Mouse (Mus musculus) limb, embryonic 13.5 days (tissue): ENCODE measurements around the gene Gm28372. TPM values are rescaled to one million over a fixed set of nuclear protein-coding genes. Genes with fewer than 3 reads are reported as not detected.

ENCODE experiments used
- ATAC-seq: fragments of 200-750 bp; cut with Nextera tagmentation; 2 replicates; pipeline ENCODE4 v1.8.0; 2017; ENCODE audit warnings: low read depth, moderate number of reproducible peaks, moderate TSS enrichment; ENCODE audit not compliant: low FRiP score
- H3K27ac ChIP-seq: fragments of 300-500 bp; sonication (generic); 2 replicates; pipeline ENCODE4 v1.5.1; 2015; ENCODE audit warnings: inconsistent platforms, mild to moderate bottlenecking, moderate library complexity
- H3K27me3 ChIP-seq: fragments of 300-500 bp; sonication (generic); 2 replicates; pipeline ENCODE4 v1.6.1; 2015; ENCODE audit warnings: mild to moderate bottlenecking, inconsistent platforms
- H3K36me3 ChIP-seq: fragments of 300-500 bp; sonication (generic); 2 replicates; pipeline ENCODE4 v1.6.1; 2015; ENCODE audit warnings: inconsistent platforms, mild to moderate bottlenecking, moderate library complexity
- H3K4me1 ChIP-seq: fragments of 300-500 bp; sonication (generic); 2 replicates; pipeline ENCODE4 v1.6.1; 2015; ENCODE audit warnings: inconsistent platforms
- H3K4me2 ChIP-seq: fragments of 300-500 bp; sonication (generic); replicated peaks from 2 replicates; pipeline ENCODE4 v1.6.1; 2015; ENCODE audit warnings: inconsistent platforms, mild to moderate bottlenecking, moderate library complexity
- H3K4me3 ChIP-seq: fragments of 300-500 bp; sonication (generic); 2 replicates; pipeline ENCODE4 v1.5.1; 2015; ENCODE audit warnings: moderate library complexity, mild to moderate bottlenecking, inconsistent platforms
- H3K9ac ChIP-seq: fragments of 300-500 bp; sonication (generic); 2 replicates; pipeline ENCODE4 v1.6.1; 2015; ENCODE audit warnings: mild to moderate bottlenecking, inconsistent platforms
- H3K9me3 ChIP-seq: fragments of 300-500 bp; sonication (generic); 2 replicates; pipeline ENCODE4 v1.6.1; 2016; ENCODE audit warnings: inconsistent platforms
- WGBS: fragments of 180-500 bp; shearing (Covaris S2); methylation state at CpG from one replicate; pipeline ENCODE4 v1.1.7; 2015; 5-methylcytosine and 5-hydroxymethylcytosine counted together
- polyA plus RNA-seq: library from polyadenylated mRNA; unstranded; fragments of >200 nt; fragmentation: Nextera tagmentation; extraction: Ambion mirVana; gene quantifications from 2 replicates; pipeline ENCODE4 v1.2.1, GENCODE M21; 2015

The Gm28372 gene
- polyA plus RNA-seq, 1 experiment from 2014 or later, result 0.08 TPM

DNA sequence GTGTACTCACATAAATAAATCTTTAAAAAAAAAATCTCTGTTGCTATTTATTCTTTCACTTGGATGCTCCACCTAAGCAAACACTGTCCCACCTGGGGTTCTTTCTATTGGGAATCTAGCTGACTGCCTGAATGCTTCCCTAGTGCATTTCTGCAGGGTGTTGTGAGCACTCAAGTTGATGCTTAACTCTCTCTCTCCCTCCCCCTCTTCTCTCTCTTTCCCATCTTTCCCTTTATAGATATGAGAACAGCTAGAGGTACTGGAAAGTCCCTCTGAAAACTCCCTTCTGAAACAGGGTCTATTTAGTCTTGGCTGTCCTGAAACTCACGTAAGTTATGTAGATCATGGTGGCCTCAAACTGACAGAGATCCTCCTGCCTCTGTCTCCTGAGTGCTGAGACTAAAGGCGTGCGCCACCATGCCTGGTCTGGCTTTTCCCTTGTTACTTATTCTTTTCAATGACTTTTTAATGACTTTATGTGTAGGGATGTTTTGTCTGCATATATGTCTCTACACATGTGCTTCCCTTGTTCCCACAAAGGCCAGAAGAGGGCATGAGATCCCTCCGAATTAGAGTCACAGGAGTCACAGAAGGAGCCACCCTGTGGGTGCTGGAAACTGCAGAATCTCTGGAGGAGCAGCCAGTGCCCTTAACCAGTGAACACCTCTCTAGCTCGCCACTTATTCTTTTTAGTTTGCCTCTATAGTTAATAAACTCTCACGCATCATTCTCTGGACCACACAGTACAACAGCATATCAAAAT, 9.2 kb downstream of the Gm28372 start:
- no peak overlapping the region for H3K4me3 ChIP-seq
- H3K27me3 ChIP-seq, result no peaks in the 10 kb centered on the region
- 74% methylated on average over 6 of the region's 6 CpGs for WGBS
- no peak for ATAC-seq
- no peak overlapping the region for H3K4me2 ChIP-seq
- peaks cover 15% of the 10 kb centered on the region for H3K4me1 ChIP-seq
- H3K36me3 ChIP-seq, result peaks cover 11% of the 10 kb centered on the region
- no peaks in the 10 kb centered on the region for H3K9me3 ChIP-seq
- H3K27ac ChIP-seq, result no peak overlapping the region
- no peak overlapping the region for H3K9ac ChIP-seq

DNA sequence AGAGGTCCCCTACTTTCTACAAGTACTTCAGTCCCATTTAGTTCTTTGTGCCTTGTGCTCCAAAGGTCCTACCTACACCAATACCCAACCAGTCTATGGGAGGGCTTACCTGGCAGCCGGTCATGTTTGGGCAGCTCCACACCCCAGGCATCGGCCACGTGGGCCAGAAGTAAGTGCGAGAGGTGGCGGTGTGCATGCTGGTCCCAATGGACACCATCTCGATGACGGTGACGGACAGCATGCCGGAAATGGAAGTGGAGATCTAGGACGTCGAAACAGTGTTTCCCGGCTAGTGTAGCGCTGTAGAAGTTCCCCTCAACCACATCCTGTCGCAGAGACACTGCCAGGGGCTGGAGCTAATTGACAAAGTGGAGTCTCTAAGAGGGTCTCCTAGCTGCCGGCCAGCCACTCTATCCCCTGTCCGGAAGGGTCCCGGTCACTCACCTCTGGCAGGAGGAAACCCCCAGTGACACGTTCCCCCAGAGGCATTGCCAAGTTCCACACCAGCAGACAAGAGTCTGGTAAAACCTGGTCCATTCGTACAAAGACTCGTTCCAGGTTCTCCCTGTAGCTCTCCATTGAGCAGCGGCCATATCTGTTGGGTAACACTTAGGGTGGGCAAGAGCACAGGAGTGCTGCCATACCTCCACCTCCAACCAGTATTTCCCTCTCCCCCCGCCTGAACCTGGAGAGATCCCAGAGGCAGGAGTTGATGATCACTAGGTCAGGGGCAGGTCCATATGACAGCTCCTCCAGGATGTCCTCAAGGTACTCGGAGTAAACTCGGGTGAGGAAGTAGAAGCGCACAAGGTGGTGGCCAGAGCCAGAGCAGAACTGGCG, 17.0 kb downstream of the Gm28372 start:
- Histone ChIP-seq H3K4me3 (no peak overlapping the region), H3K36me3 (peaks cover 26% of the 10 kb centered on the region), H3K27me3 (no peaks in the 10 kb centered on the region), H3K27ac (no peak overlapping the region), H3K4me1 (peaks cover 30% of the 10 kb centered on the region), H3K4me2 (no peak overlapping the region), H3K9me3 (no peaks in the 10 kb centered on the region), H3K9ac (no peak overlapping the region)
- 96% methylated on average over 26 of the region's 26 CpGs for WGBS
- no peak for ATAC-seq

DNA sequence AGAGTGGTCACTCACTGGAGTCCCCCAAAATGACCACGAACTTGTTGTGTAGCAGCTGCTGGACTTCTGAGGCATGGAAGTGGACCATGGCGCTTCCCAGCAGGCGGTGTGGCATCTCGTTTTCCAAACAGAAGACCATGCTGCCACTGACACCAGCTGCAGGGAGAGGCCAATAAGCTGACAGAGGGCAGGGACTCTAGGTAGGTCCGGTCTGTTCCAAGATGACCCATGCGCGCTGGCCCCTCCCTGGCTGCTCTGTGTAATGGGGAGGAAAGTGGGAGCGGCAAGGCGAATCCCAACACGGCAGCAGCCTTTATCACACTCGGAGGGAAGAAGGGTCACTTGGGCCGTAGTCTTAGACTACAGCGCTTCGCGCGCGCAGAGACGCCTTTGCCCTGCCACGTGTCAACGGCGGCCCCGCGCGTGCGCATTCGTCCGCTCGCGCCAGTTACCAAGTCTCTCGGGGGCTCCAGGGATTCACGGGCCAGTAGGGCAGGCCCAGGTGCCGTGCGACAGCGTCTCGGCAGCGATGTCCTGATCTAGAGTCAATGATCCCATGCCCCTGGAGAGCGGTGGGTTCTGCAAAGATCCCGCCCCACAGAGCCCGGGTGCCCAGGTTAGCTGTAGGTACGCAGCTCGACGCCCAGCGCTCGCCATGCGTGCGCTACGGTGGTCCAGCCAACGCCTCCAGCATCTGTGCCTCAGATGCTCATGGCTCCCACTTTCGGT, 18.5 kb downstream of the Gm28372 start:
- no peaks in the 10 kb centered on the region for H3K27me3 ChIP-seq
- no peaks in the 10 kb centered on the region for H3K9me3 ChIP-seq
- WGBS, result 14% methylated on average over 49 of the region's 49 CpGs
- H3K4me3 ChIP-seq, result peak overlapping the region; percentile 89
- H3K36me3 ChIP-seq, result peaks cover 22% of the 10 kb centered on the region
- peak overlapping the region; percentile 84 for H3K4me2 ChIP-seq
- ATAC-seq, result peak; percentile 76
- peak overlapping the region; percentile 93 for H3K27ac ChIP-seq
- H3K9ac ChIP-seq, result peak overlapping the region; percentile 90
- H3K4me1 ChIP-seq, result peaks cover 30% of the 10 kb centered on the region

DNA sequence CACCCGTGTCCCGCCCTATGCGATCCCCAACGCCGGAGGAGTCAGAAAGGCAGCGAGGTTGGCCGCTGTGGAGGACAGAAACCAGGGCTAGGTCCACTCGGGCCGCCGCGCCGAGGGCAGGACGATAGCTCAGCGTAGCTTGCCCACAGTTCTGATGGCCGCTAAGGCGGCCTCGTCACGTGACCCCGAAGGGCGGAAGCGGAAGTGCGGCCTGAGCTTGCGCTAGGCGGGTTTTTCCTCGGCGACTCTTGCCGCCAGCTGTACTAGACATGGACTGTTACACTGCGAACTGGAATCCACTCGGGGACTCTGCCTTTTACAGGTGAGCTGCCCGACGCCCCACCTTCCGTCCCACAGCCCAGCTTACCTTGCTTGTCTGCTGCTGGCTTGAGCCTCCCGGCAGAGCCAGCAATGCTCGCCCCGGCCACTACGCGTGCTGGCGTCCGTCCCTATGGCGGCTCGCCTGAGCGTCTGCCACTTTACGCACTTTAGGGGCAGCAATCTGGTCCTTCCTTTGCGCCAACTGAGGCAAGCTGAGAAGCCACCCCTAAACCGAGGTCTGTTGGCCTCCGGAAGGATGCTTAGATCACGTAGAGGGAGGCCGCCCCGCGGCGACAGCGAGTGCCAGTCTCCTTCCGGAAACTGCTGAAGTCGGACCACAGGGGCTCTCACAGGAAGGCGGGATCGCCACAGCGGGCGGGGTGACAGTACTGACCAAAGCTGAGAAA, 19.3 kb downstream of the Gm28372 start, which contains the start of the genes Vps16 and Pced1a:
Gene Vps16 (plus strand): TSS at position 214 of the 728 bp plus-strand sequence.
Gene Pced1a (minus strand): TSS at position 576 of the 728 bp plus-strand sequence.
- no peaks in the 10 kb centered on the region for H3K9me3 ChIP-seq
- under 1% methylated on average over 58 of the region's 58 CpGs for WGBS
- H3K9ac ChIP-seq, result peak within 1 kb of the TSS; percentile 90
- H3K4me3 ChIP-seq, result peak within 1 kb of the TSS; percentile 89
- peaks cover 30% of the 10 kb centered on the region for H3K4me1 ChIP-seq
- peak within 1 kb of the TSS; percentile 84 for H3K4me2 ChIP-seq
- peaks cover 15% of the 10 kb centered on the region for H3K36me3 ChIP-seq
- peak; percentile 93 for ATAC-seq
- H3K27me3 ChIP-seq, result no peaks in the 10 kb centered on the region
- H3K27ac ChIP-seq, result peak within 1 kb of the TSS; percentile 93

DNA sequence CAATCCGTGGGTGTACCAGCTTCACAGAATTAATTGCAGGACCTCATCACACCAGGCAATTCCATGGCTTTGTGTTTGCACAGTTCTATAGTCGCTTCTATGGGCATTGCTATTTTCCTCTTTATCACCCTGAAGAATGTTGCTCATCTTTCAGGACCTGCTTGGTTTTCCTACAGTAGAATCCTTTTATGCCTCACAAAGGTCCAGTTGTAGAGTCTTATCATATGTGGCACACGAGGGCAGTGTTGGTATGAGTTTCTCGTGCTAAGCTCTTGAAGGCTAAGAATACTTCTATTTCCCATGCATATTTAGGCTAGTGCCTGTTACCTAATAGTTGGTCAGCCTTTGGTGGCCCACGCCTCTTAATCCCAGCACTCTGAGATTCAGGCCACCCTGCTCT, 20.1 kb downstream of the Gm28372 start:
- H3K27ac ChIP-seq, result peak overlapping the region; percentile 93; the same call in 1 of the 2 replicates
- peaks cover 30% of the 10 kb centered on the region for H3K4me1 ChIP-seq
- peaks cover 9% of the 10 kb centered on the region; the same call in 1 of the 2 replicates for H3K36me3 ChIP-seq
- H3K9me3 ChIP-seq, result no peaks in the 10 kb centered on the region
- peak overlapping the region; percentile 84 for H3K4me2 ChIP-seq
- peak overlapping the region; percentile 90 for H3K9ac ChIP-seq
- ATAC-seq, result no peak
- H3K27me3 ChIP-seq, result no peaks in the 10 kb centered on the region
- peak overlapping the region; percentile 89 for H3K4me3 ChIP-seq
- 48% methylated on average over 5 of the region's 5 CpGs for WGBS

DNA sequence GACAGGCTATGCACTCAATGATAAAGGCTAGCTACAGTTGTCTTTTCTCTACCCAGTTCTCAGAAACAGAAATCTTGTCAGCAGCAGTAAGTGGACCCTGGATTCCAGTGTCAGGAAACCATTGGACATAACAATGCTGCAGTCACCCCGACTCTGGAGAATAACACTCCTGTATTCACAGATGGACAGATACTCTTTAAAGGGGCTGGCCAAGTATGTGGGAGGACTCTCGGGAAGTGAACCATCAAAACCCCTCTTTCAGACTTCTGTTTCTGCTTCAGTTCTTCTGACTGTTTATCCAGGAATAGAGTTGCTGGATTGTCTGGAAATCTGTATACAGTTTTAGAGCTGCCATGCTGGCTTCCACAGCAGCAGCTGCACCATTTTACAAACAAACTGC, 24.8 kb downstream of the Gm28372 start:
- Histone ChIP-seq H3K9ac (no peak overlapping the region), H3K4me1 (peaks cover 7% of the 10 kb centered on the region), H3K27ac (no peak overlapping the region), H3K9me3 (no peaks in the 10 kb centered on the region), H3K36me3 (peaks cover 13% of the 10 kb centered on the region), H3K4me2 (no peak overlapping the region), H3K27me3 (no peaks in the 10 kb centered on the region), H3K4me3 (no peak overlapping the region)
- no peak for ATAC-seq
- 73% methylated on average over 2 of the region's 2 CpGs for WGBS

DNA sequence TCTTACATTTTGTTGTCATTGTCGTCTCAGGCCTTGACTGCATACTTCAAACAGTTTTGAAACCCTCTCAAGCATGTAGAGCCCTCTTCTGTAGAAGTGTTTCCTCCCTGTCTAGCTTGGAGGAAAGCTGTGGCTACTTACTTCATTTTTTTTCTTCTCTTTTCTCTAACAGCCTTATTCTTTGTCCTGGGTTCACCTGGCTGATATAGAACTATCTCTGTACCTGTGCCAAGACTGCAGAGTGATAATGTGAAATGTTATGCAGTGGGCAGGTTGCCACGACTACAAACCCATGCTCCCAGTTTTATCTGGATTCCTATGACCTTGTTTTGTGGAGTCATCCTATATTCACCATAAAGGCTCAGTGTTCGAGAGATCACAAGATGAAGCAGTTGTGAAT, 25.4 kb downstream of the Gm28372 start:
- no peaks in the 10 kb centered on the region for H3K27me3 ChIP-seq
- no peak overlapping the region for H3K9ac ChIP-seq
- no peak overlapping the region for H3K4me3 ChIP-seq
- H3K4me2 ChIP-seq, result no peak overlapping the region
- no peak for ATAC-seq
- no peak overlapping the region for H3K27ac ChIP-seq
- WGBS, result 83% methylated on average over 3 of the region's 3 CpGs
- peaks cover under 1% of the 10 kb centered on the region; the same call in 1 of the 2 replicates for H3K4me1 ChIP-seq
- H3K36me3 ChIP-seq, result peaks cover 13% of the 10 kb centered on the region
- H3K9me3 ChIP-seq, result no peaks in the 10 kb centered on the region

DNA sequence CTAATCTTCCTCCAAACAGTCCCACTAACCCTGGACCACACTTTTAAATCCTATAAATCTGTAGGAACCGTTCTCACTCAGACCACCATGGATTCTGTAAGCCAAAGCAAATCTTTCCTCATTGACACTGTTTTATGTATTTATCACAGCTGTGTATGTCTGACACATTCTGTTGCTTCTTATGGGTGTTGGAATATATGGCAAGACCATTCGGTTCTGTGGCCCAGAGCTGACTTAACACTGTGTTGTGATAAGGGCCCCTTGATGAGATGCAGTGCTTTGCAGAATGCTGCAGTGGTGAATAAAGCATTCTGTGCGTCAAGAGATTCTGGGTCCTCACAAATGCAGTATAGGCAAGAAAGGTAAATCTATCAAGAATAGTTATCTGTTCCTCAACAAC, 27.1 kb downstream of the Gm28372 start:
- Histone ChIP-seq H3K27me3 (no peaks in the 10 kb centered on the region), H3K9me3 (no peaks in the 10 kb centered on the region), H3K4me1 (no peaks in the 10 kb centered on the region), H3K27ac (no peak overlapping the region), H3K4me2 (no peak overlapping the region), H3K4me3 (no peak overlapping the region), H3K36me3 (peaks cover 13% of the 10 kb centered on the region), H3K9ac (no peak overlapping the region)
- WGBS, result 83% methylated on average over 3 of the region's 3 CpGs
- ATAC-seq, result no peak

DNA sequence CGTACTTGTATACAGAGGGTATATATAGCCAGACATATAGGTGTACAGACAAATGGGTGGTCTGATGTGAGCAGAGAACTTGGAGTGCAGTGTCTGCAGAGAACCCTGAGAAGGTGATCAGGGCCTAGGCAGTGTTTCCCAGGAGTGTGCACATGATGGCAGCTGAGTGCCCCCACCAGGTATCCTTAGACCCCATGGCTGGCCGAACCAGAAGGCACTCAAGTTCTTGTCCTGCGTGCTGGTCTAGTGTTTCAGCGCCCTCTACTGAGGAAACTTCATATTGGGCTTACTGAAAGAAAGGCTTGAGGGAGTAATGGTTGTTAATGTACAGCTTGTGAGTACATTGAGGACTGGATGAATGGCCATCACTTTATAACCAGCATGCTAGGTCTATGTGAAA, 28.1 kb downstream of the Gm28372 start:
- Histone ChIP-seq H3K27ac (no peak overlapping the region), H3K27me3 (no peaks in the 10 kb centered on the region), H3K36me3 (peaks cover 23% of the 10 kb centered on the region), H3K4me1 (no peaks in the 10 kb centered on the region), H3K9ac (no peak overlapping the region), H3K9me3 (no peaks in the 10 kb centered on the region), H3K4me2 (no peak overlapping the region), H3K4me3 (no peak overlapping the region)
- ATAC-seq, result no peak
- WGBS, result 24% methylated on average over 4 of the region's 4 CpGs

DNA sequence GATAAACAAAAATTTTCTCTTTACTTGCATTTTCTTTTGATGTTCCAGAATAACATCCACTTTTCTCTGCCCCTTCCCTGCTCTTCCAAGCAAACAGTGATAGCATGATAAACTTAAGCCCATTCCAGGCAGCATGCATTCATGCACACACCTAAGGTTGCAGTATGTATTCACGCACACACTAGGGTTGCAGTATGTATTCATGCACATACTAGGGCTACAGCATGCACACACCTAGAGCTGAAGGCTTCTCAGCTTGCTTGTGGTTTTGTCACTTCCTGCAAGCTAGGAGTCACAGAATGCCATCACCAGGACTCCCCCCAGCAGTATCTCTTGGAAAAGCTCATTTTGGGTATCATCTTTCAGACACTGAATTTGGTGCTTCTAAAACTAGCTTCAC, 31.7 kb downstream of the Gm28372 start:
- Histone ChIP-seq H3K9me3 (no peaks in the 10 kb centered on the region), H3K9ac (no peak overlapping the region), H3K4me1 (no peaks in the 10 kb centered on the region), H3K27ac (no peak overlapping the region), H3K36me3 (peaks cover 51% of the 10 kb centered on the region), H3K4me3 (no peak overlapping the region), H3K27me3 (no peaks in the 10 kb centered on the region), H3K4me2 (no peak overlapping the region)
- ATAC-seq, result no peak
- WGBS, result 86% methylated on average over 1 of the region's 1 CpGs

DNA sequence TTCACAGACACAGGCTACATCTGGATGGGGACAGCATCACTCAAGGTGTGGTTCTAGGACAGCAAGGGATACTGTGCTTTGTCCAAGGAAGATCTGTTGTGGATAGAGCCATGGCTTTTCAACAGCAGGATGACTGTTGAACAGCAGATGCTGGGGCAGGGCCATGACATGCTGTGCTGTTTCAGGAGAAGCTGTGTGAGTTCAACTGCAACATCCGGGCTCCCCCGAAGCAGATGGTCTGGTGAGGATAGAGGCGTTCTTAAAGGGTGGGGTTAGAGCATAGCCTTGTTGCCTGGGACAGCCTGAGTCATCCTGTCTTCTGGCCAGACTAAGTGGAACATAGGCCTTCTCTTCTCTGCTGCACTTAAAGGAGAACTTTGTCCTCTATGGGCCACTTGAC, 33.8 kb downstream of the Gm28372 start:
- 91% methylated on average over 3 of the region's 3 CpGs for WGBS
- H3K27me3 ChIP-seq, result no peaks in the 10 kb centered on the region
- ATAC-seq, result no peak
- no peak overlapping the region for H3K9ac ChIP-seq
- H3K4me1 ChIP-seq, result no peaks in the 10 kb centered on the region
- no peaks in the 10 kb centered on the region for H3K9me3 ChIP-seq
- H3K4me3 ChIP-seq, result no peak overlapping the region
- no peak overlapping the region for H3K27ac ChIP-seq
- H3K4me2 ChIP-seq, result no peak overlapping the region
- H3K36me3 ChIP-seq, result peaks cover 67% of the 10 kb centered on the region
